Mouse (Mus musculus) forebrain, embryonic 16.5 days (tissue): Measurements from ENCODE around the gene Zcchc14. TPM values are rescaled to one million over a fixed set of nuclear protein-coding genes. Genes with fewer than 3 reads are reported as not detected.
"Not testable (repeated sequence)": the region's sequence is repeated elsewhere in the genome, so short reads cannot be mapped to it uniquely, and the experiment has no call there.

Experiments
- ATAC-seq: fragments of 200-750 bp; cut with Nextera tagmentation; 2 replicates; pipeline ENCODE4 v1.8.0; 2017; ENCODE audit warnings: mild to moderate bottlenecking, moderate library complexity
- H3K27ac ChIP-seq: fragments of 300-500 bp; sonication (generic); 2 replicates; pipeline ENCODE4 v1.5.1; 2014; ENCODE audit warnings: low read length, control low read depth
- H3K27me3 ChIP-seq: fragments of 300-500 bp; sonication (generic); replicated peaks from 2 replicates; pipeline ENCODE4 v1.6.1; 2014; ENCODE audit warnings: low read length; ENCODE audit not compliant: control insufficient read depth, insufficient read depth
- H3K36me3 ChIP-seq: fragments of 300-500 bp; sonication (generic); 2 replicates; pipeline ENCODE4 v1.6.1; 2014; ENCODE audit not compliant: control insufficient read depth, insufficient read depth
- H3K4me1 ChIP-seq: fragments of 300-500 bp; sonication (generic); replicated peaks from 2 replicates; pipeline ENCODE4 v1.6.1; 2014; ENCODE audit warnings: low read length; ENCODE audit not compliant: control insufficient read depth, insufficient read depth
- H3K4me2 ChIP-seq: fragments of 300-500 bp; sonication (generic); 2 replicates; pipeline ENCODE4 v1.6.1; 2014; ENCODE audit warnings: mild to moderate bottlenecking, low read length, control low read depth
- H3K4me3 ChIP-seq: fragments of 300-500 bp; sonication (generic); replicated peaks from 2 replicates; pipeline ENCODE4 v1.5.1; 2014; ENCODE audit warnings: mild to moderate bottlenecking, low read length, control low read depth
- H3K9ac ChIP-seq: fragments of 300-500 bp; sonication (generic); replicated peaks from 2 replicates; pipeline ENCODE4 v1.6.1; 2014; ENCODE audit warnings: low read depth, low read length, control low read depth
- H3K9me3 ChIP-seq: fragments of 300-500 bp; sonication (generic); 2 replicates; pipeline ENCODE4 v1.6.1; 2016; ENCODE audit warnings: low read length; ENCODE audit not compliant: control insufficient read depth
- WGBS: fragments of 180-500 bp; shearing (Covaris S2); extraction: QIAGEN DNeasy Blood & Tissue Kit; methylation state at CpG from one replicate; pipeline ENCODE4 v1.1.7; 2014; 5-methylcytosine and 5-hydroxymethylcytosine counted together
- polyA plus RNA-seq: library from polyadenylated mRNA; unstranded; fragments of >200 nt; fragmentation: Nextera tagmentation; extraction: Ambion mirVana; gene quantifications from 2 replicates; pipeline ENCODE4 v1.2.1, GENCODE M21; 2015

The Zcchc14 gene
- polyA plus RNA-seq, 1 experiment from 2014 or later, result 37.3 TPM

GRCm38 (mm10) chr8:121673153-121673552, 20.5 kb upstream of the Zcchc14 start:
- H3K9me3 ChIP-seq, result no peaks in the 10 kb centered on the region
- no peak overlapping the region for H3K4me2 ChIP-seq
- H3K9ac ChIP-seq, result no peak overlapping the region
- 66% methylated on average over 4 of the region's 4 CpGs for WGBS
- no peaks in the 10 kb centered on the region for H3K36me3 ChIP-seq
- H3K4me1 ChIP-seq, result peaks cover 16% of the 10 kb centered on the region
- H3K27ac ChIP-seq, result peak overlapping the region; percentile 74
- no peak overlapping the region for H3K4me3 ChIP-seq
- H3K27me3 ChIP-seq, result no peaks in the 10 kb centered on the region
- ATAC-seq, result no peak

DNA sequence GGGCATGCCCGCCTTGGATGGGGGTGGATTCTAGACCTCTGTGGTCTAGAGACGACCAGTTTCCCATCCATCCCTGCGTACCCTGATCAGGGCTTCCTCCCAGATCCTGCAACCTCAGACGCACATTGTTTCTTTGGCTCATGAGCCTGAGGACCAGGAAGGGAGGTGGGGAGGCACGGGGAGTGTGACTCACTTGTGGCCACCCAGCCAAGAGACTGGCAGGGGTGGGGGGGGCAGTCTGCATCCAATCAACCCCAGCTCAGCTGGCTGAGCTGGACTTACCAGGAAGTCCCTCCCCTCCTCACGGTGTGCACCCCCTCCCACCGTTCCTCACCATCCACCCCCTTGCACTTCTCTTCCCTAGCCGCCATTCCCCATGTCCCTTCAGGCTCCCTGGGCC, 16.5 kb upstream of the Zcchc14 start:
- Histone ChIP-seq H3K9ac (peak overlapping the region; percentile 57), H3K36me3 (no peaks in the 10 kb centered on the region), H3K9me3 (no peaks in the 10 kb centered on the region), H3K27me3 (no peaks in the 10 kb centered on the region), H3K4me1 (peaks cover 26% of the 10 kb centered on the region), H3K4me2 (peak overlapping the region; percentile 22), H3K4me3 (peak overlapping the region; percentile 19; the same call in 1 of the 2 replicates), H3K27ac (peak overlapping the region; percentile 93)
- ATAC-seq, result peak; percentile 24
- WGBS, result 20% methylated on average over 8 of the region's 8 CpGs

- Histone ChIP-seq H3K9me3 (no peaks in the 10 kb centered on the region), H3K27me3 (no peaks in the 10 kb centered on the region), H3K4me2 (peak overlapping the region; percentile 22; the same call in 1 of the 2 replicates), H3K4me3 (peak overlapping the region; percentile 19; the same call in 1 of the 2 replicates), H3K27ac (peak overlapping the region; percentile 93), H3K9ac (peak overlapping the region; percentile 57), H3K36me3 (no peaks in the 10 kb centered on the region), H3K4me1 (peaks cover 25% of the 10 kb centered on the region)
- peak; percentile 97 for ATAC-seq
- 25% methylated on average over 6 of the region's 6 CpGs for WGBS
These were observed 15.9 kb upstream of the Zcchc14 start for GRCm38 (mm10) chr8:121668553-121668952.

DNA sequence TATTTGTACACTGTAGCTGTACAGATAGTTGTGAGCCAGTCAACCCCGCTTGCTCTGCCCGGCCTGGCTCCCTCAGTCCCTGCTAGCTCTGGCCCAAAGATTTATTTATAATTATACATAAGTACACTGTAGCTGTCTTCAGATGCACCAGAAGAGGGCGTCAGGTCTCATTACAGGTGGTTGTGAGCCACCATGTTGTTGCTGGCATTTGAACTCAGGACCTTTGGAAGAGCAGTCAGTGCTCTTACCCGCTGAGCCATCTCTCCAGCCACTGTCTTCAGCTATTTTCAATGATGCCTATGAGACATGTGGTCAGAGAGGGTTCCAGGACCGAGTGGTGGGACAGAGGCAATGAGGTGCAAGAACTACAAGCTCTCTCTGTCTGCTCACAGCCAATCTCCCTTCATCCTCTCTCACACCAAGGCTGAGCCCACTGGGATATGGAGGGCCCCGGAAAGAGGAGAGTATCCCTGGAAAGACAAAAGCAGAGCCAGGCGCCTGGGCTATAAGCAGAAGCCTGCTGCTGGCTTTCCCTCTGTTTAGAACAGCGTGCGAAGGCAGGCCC, 15.3 kb upstream of the Zcchc14 start:
- H3K27me3 ChIP-seq, H3K36me3 ChIP-seq, H3K4me3 ChIP-seq, ATAC-seq, H3K9me3 ChIP-seq: not testable (repeated sequence)
- peaks cover 20% of the 10 kb centered on the region for H3K4me1 ChIP-seq
- H3K9ac ChIP-seq, result peak overlapping the region; percentile 57
- H3K27ac ChIP-seq, result peak overlapping the region; percentile 93
- H3K4me2 ChIP-seq, result peak overlapping the region; percentile 13; the same call in 1 of the 2 replicates
- WGBS, result 65% methylated on average over 9 of the region's 9 CpGs

GRCm38 (mm10) chr8:121665329-121665728, 12.6 kb upstream of the Zcchc14 start:
- peak overlapping the region; percentile 16; the same call in 1 of the 2 replicates for H3K4me2 ChIP-seq
- no peak for ATAC-seq
- H3K9me3 ChIP-seq, result no peaks in the 10 kb centered on the region
- no peak overlapping the region for H3K4me3 ChIP-seq
- H3K9ac ChIP-seq, result peak overlapping the region; percentile 44
- 6% methylated on average over 16 of the region's 16 CpGs for WGBS
- H3K27ac ChIP-seq, result peak overlapping the region; percentile 15; the same call in 1 of the 2 replicates
- peaks cover 23% of the 10 kb centered on the region for H3K4me1 ChIP-seq
- H3K36me3 ChIP-seq, result no peaks in the 10 kb centered on the region
- H3K27me3 ChIP-seq, result no peaks in the 10 kb centered on the region

GRCm38 (mm10) chr8:121663101-121663500, 10.4 kb upstream of the Zcchc14 start:
- 96% methylated on average over 12 of the region's 12 CpGs for WGBS
- Histone ChIP-seq H3K9me3 (no peaks in the 10 kb centered on the region), H3K27me3 (no peaks in the 10 kb centered on the region), H3K27ac (no peak overlapping the region), H3K4me2 (no peak overlapping the region), H3K36me3 (no peaks in the 10 kb centered on the region), H3K4me1 (peaks cover 14% of the 10 kb centered on the region), H3K4me3 (no peak overlapping the region), H3K9ac (no peak overlapping the region)
- ATAC-seq, result no peak

DNA sequence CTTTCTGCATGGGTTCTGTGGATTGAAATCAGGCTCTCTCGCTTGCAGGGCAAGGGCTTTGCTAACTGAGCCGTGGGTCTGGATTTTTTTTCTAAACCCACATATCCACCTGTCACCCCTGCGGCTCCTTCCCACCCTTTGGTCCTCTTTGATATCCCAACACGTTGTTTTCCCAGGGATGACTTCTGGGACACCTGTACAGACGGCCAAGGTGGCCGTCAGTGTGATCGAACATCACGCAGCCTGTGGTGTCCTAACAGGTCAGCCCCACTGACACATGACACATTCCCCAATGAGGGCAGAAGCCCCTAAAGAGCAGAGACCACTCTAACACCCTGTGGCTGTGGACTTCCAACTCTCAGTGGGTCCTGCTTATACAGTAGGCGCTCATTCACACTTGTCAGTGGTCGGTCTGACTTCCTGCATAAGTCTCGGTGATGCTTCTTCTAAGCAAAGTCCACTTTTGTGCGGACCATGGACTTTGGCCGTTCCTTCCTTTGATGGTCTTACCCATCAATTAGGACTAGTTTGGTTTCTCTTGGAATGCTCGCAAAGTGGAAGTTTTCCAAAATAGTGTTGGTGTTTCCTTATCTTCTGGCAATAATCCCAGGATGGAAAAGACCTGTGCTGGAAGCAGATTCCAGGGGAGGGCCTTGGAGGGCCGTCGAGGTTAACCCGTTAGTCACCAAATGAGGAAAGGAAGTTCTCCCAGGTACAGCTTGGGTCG, 9.1 kb upstream of the Zcchc14 start:
- Histone ChIP-seq H3K36me3 (no peaks in the 10 kb centered on the region), H3K4me3 (no peak overlapping the region), H3K9me3 (no peaks in the 10 kb centered on the region), H3K4me2 (no peak overlapping the region), H3K9ac (no peak overlapping the region), H3K4me1 (peaks cover 14% of the 10 kb centered on the region), H3K27ac (no peak overlapping the region), H3K27me3 (no peaks in the 10 kb centered on the region)
- ATAC-seq, result no peak
- 79% methylated on average over 18 of the region's 18 CpGs for WGBS

- ATAC-seq, result no peak
- H3K36me3 ChIP-seq, result no peaks in the 10 kb centered on the region
- no peaks in the 10 kb centered on the region for H3K9me3 ChIP-seq
- H3K4me1 ChIP-seq, result peaks cover 13% of the 10 kb centered on the region
- no peak overlapping the region for H3K27ac ChIP-seq
- H3K9ac ChIP-seq, result no peak overlapping the region
- H3K4me2 ChIP-seq, result no peak overlapping the region
- no peak overlapping the region for H3K4me3 ChIP-seq
- 62% methylated on average over 15 of the region's 15 CpGs for WGBS
- H3K27me3 ChIP-seq, result no peaks in the 10 kb centered on the region
These were observed 7.9 kb upstream of the Zcchc14 start for GRCm38 (mm10) chr8:121660602-121661001.

GRCm38 (mm10) chr8:121654966-121655494, 2.3 kb upstream of the Zcchc14 start:
- no peak overlapping the region for H3K27ac ChIP-seq
- peaks cover 29% of the 10 kb centered on the region for H3K4me1 ChIP-seq

More at GRCm38 (mm10) chr8:121654966-121655494, 2.3 kb upstream of the Zcchc14 start:
- Histone ChIP-seq H3K4me2 (no peak overlapping the region), H3K9ac (no peak overlapping the region), H3K27me3 (no peaks in the 10 kb centered on the region), H3K36me3 (no peaks in the 10 kb centered on the region), H3K4me3 (no peak overlapping the region), H3K9me3 (no peaks in the 10 kb centered on the region)
- 79% methylated on average over 14 of the region's 14 CpGs for WGBS
- no peak for ATAC-seq
